Mouse (Mus musculus): ENCODE results near the gene Trpc3. TPM values are rescaled to one million over a fixed set of nuclear protein-coding genes. Genes with fewer than 3 reads are reported as not detected.

Trpc3 gene
- polyA plus RNA-seq, 1 experiment, result 11.9 TPM

- TF ChIP-seq POLR2A (IDR thresholded peaks at IDR 0.05; ENCODE audit: borderline replicate concordance, extremely low read depth, insufficient read depth, insufficient read length, poor library complexity, severe bottlenecking) (peak; percentile 64), CTCF (IDR thresholded peaks at IDR 0.05; ENCODE audit: borderline replicate concordance, extremely low read depth, insufficient read depth, insufficient read length) (peak; percentile 68)
- DNase-seq (ENCODE audit: low read depth), result peak; percentile 99
Measured at GRCm38 (mm10) chr3:36571827-36572378, 118.1 kb downstream of the Trpc3 start, which contains the start of gene Ccna2. Gene Ccna2 (minus strand): TSS chr3:36572150.

GRCm38 (mm10) chr3:36571361-36571826 is 118.6 kb downstream of the Trpc3 start:
- TF ChIP-seq CTCF (IDR thresholded peaks at IDR 0.05; ENCODE audit: borderline replicate concordance, extremely low read depth, insufficient read depth, insufficient read length), result no peak
- TF ChIP-seq POLR2A (IDR thresholded peaks at IDR 0.05; ENCODE audit: borderline replicate concordance, extremely low read depth, insufficient read depth, insufficient read length, poor library complexity, severe bottlenecking), result no peak
- DNase-seq (ENCODE audit: low read depth), result peak; percentile 31

Other genes with a start within 250 kb of the Trpc3 start
- 52.4 and 66.1 TPM in 2 replicates for gene Anxa5, start 214.3 kb downstream of the Trpc3 start, polyA plus RNA-seq (2012; rRNA removed)
- 0.33 and 0.37 TPM in 2 replicates for gene 1810062G17Rik, start 214.2 kb downstream of the Trpc3 start, polyA plus RNA-seq (2012; rRNA removed)
- gene Gm11549, start 168.4 kb downstream of the Trpc3 start, polyA plus RNA-seq (2012; rRNA removed), result 0.35 and 0.40 TPM in 2 replicates
- 41.2 and 45.7 TPM in 2 replicates for gene Exosc9, start 137.6 kb downstream of the Trpc3 start, polyA plus RNA-seq (2012; rRNA removed)
- gene Ccna2, start 118.0 kb downstream of the Trpc3 start, polyA plus RNA-seq (2012; rRNA removed), result 45.0 and 73.5 TPM in 2 replicates
- 13.7 and 15.6 TPM in 2 replicates for gene Bbs7, start 76.7 kb downstream of the Trpc3 start, polyA plus RNA-seq (2012; rRNA removed)
- gene 4932438A13Rik, start 172.9 kb upstream of the Trpc3 start, polyA plus RNA-seq (2012; rRNA removed), result 35.8 and 41.2 TPM in 2 replicates

Data from brain, embryonic 14.5 days (tissue).